Mouse (Mus musculus) CH12.LX (cell line): ENCODE data around the gene Supt16. TPM values are rescaled to one million over a fixed set of nuclear protein-coding genes. Genes with fewer than 3 reads are reported as not detected.
A peak's percentile ranks its signal among the peaks of the same experiment; 100 is the strongest.

Experiments
- DNase-seq: peaks from one replicate; pipeline ENCODE4 v3.0.0-alpha.2; 2013; ENCODE audit errors: extremely low read depth
- H3K27ac ChIP-seq: 2 replicates; pipeline ENCODE4 v1.5.1; 2012; ENCODE audit warnings: low read depth, mild to moderate bottlenecking, control low read depth, moderate library complexity; ENCODE audit not compliant: insufficient read depth
- H3K27me3 ChIP-seq: replicated peaks from 2 replicates; pipeline ENCODE3; 2012; ENCODE audit warnings: inconsistent platforms
- H3K36me3 ChIP-seq, 2 experiments: replicated peaks in 1 of 2; 2 replicates each; pipeline versions ENCODE3 to v1.6.1; 2012; ENCODE audit warnings: inconsistent platforms in 1 of 2, low read length in 1 of 2, mild to moderate bottlenecking in 1 of 2, mixed read lengths in 1 of 2, moderate library complexity in 1 of 2; ENCODE audit not compliant: control insufficient read depth in 1 of 2, insufficient read depth in 1 of 2
- H3K4me1 ChIP-seq, 2 experiments: 2 replicates each; pipeline ENCODE4 v1.6.1; 2012; ENCODE audit warnings: inconsistent platforms in 1 of 2, moderate library complexity in 1 of 2; ENCODE audit not compliant: insufficient read depth in 2 of 2, control insufficient read depth in 1 of 2
- H3K4me2 ChIP-seq: 2 replicates; pipeline ENCODE4 v1.6.1; 2012; ENCODE audit warnings: low read depth, mild to moderate bottlenecking, control low read depth; ENCODE audit not compliant: poor library complexity, insufficient read depth, severe bottlenecking
- H3K4me3 ChIP-seq, 3 experiments: fragments of 150-350 bp in 1 of 3; sonication (generic) in 1 of 3; replicated peaks in 1 of 3; 2 replicates each; pipeline versions ENCODE3 to v1.5.1; 2011 to 2012; ENCODE audit warnings: low read depth in 2 of 3, low read length in 2 of 3, mild to moderate bottlenecking in 2 of 3, moderate library complexity in 2 of 3, control low read depth in 1 of 3, improper control_type of control experiment in 1 of 3, inconsistent platforms in 1 of 3, mixed read lengths in 1 of 3; ENCODE audit not compliant: poor library complexity in 1 of 3
- H3K79me2 ChIP-seq: replicated peaks from 2 replicates; pipeline ENCODE4 v1.6.1; 2012; ENCODE audit warnings: mild to moderate bottlenecking, moderate library complexity; ENCODE audit not compliant: control insufficient read depth, poor library complexity, insufficient read depth, severe bottlenecking; ENCODE audit errors: extremely low read depth
- H3K9ac ChIP-seq: 2 replicates; pipeline ENCODE4 v1.6.1; 2012; ENCODE audit warnings: low read depth, mild to moderate bottlenecking, control low read depth, moderate library complexity; ENCODE audit not compliant: insufficient read depth
- H3K9me3 ChIP-seq: replicated peaks from 2 replicates; pipeline ENCODE3; 2012; ENCODE audit warnings: low read length, inconsistent platforms, mixed read lengths
- CHD1 ChIP-seq: IDR thresholded peaks from 2 replicates; pipeline ENCODE4 v1.6.1; 2012; ENCODE audit warnings: low read depth, low read length, improper control_type of control experiment, inconsistent platforms
- CTCF ChIP-seq, 2 experiments: IDR thresholded peaks in 1 of 2; conservative IDR thresholded peaks in 1 of 2; 2 replicates each; pipeline ENCODE4 v1.5.1; 2011 to 2012; ENCODE audit warnings: low read depth in 2 of 2, low read length in 2 of 2, improper control_type of control experiment in 1 of 2, inconsistent platforms in 1 of 2, mild to moderate bottlenecking in 1 of 2, moderate library complexity in 1 of 2
- E2F4 ChIP-seq: IDR thresholded peaks from 2 replicates; pipeline ENCODE4 v1.6.1; 2011; ENCODE audit warnings: low read depth, low read length, improper control_type of control experiment; ENCODE audit not compliant: insufficient replicate concordance
- EP300 ChIP-seq: IDR thresholded peaks from 2 replicates; pipeline ENCODE4 v1.6.1; 2011; ENCODE audit warnings: low read length, improper control_type of control experiment
- ETS1 ChIP-seq: conservative IDR thresholded peaks from 2 replicates; pipeline ENCODE4 v1.6.1; 2012; ENCODE audit warnings: low read depth, mild to moderate bottlenecking, inconsistent platforms, low read length, improper control_type of control experiment, moderate library complexity
- GABPA ChIP-seq: IDR thresholded peaks from 2 replicates; pipeline ENCODE4 v1.6.1; 2012; ENCODE audit warnings: low read depth, low read length, improper control_type of control experiment, inconsistent platforms; ENCODE audit not compliant: insufficient replicate concordance
- HCFC1 ChIP-seq: IDR thresholded peaks from 2 replicates; pipeline ENCODE4 v1.6.1; 2012; ENCODE audit warnings: low read depth, mild to moderate bottlenecking, inconsistent platforms, low read length, improper control_type of control experiment
- IRF4 ChIP-seq: IDR thresholded peaks from 2 replicates; pipeline ENCODE4 v1.6.1; 2014; ENCODE audit warnings: low read depth, mild to moderate bottlenecking, inconsistent platforms, low read length, improper control_type of control experiment
- JUN ChIP-seq: IDR thresholded peaks from 2 replicates; pipeline ENCODE4 v1.6.1; 2011; ENCODE audit warnings: low read depth, mild to moderate bottlenecking, low read length, improper control_type of control experiment, moderate library complexity; ENCODE audit not compliant: insufficient read depth
- JUND ChIP-seq: conservative IDR thresholded peaks from 2 replicates; pipeline ENCODE4 v1.6.1; 2011; ENCODE audit warnings: low read depth, low read length, improper control_type of control experiment
- MAFK ChIP-seq: IDR thresholded peaks from 2 replicates; pipeline ENCODE4 v1.6.1; 2011; ENCODE audit warnings: low read length, improper control_type of control experiment; ENCODE audit not compliant: insufficient replicate concordance
- MAZ ChIP-seq: IDR thresholded peaks from 2 replicates; pipeline ENCODE4 v1.6.1; 2012; ENCODE audit warnings: low read depth, mild to moderate bottlenecking, inconsistent platforms, low read length, improper control_type of control experiment, moderate library complexity
- MEF2A ChIP-seq: IDR thresholded peaks from 2 replicates; pipeline ENCODE4 v1.6.1; 2014; ENCODE audit warnings: low read depth, mild to moderate bottlenecking, inconsistent platforms, low read length, improper control_type of control experiment, borderline replicate concordance
- MXI1 ChIP-seq: IDR thresholded peaks from 2 replicates; pipeline ENCODE4 v1.6.1; 2011; ENCODE audit warnings: mild to moderate bottlenecking, low read depth, low read length, improper control_type of control experiment
- MYC ChIP-seq: IDR thresholded peaks from 2 replicates; pipeline ENCODE4 v1.6.1; 2011; ENCODE audit warnings: low read depth, mild to moderate bottlenecking, improper control_type of control experiment, low read length
- NRF1 ChIP-seq: IDR thresholded peaks from 2 replicates; pipeline ENCODE4 v1.6.1; 2014; ENCODE audit warnings: low read depth, mild to moderate bottlenecking, inconsistent platforms, low read length, improper control_type of control experiment, moderate library complexity
- PAX5 ChIP-seq: IDR thresholded peaks from 2 replicates; pipeline ENCODE4 v1.6.1; 2012; ENCODE audit warnings: low read length, inconsistent platforms, mixed read lengths
- SIN3A ChIP-seq: IDR thresholded peaks from 2 replicates; pipeline ENCODE4 v1.6.1; 2012; ENCODE audit warnings: low read length, improper control_type of control experiment, inconsistent platforms
- TBP ChIP-seq: conservative IDR thresholded peaks from 2 replicates; pipeline ENCODE4 v1.6.1; 2011; ENCODE audit warnings: low read depth, low read length, improper control_type of control experiment
- TCF12 ChIP-seq: IDR thresholded peaks from 2 replicates; pipeline ENCODE4 v1.6.1; 2014; ENCODE audit warnings: low read depth, mild to moderate bottlenecking, inconsistent platforms, low read length, improper control_type of control experiment
- UBTF ChIP-seq: IDR thresholded peaks from 2 replicates; pipeline ENCODE4 v1.6.1; 2012; ENCODE audit warnings: low read depth, mild to moderate bottlenecking, inconsistent platforms, low read length, improper control_type of control experiment, moderate library complexity
- ZC3H11A ChIP-seq: IDR thresholded peaks from 2 replicates; pipeline ENCODE4 v1.6.1; 2012; ENCODE audit warnings: low read depth, mild to moderate bottlenecking, inconsistent platforms, low read length, improper control_type of control experiment
- ZKSCAN1 ChIP-seq: IDR thresholded peaks from 2 replicates; pipeline ENCODE4 v1.6.1; 2012; ENCODE audit warnings: low read depth, inconsistent platforms, low read length, improper control_type of control experiment, borderline replicate concordance
- ZMIZ1 ChIP-seq: IDR thresholded peaks from 2 replicates; pipeline ENCODE4 v1.6.1; 2012; ENCODE audit warnings: low read depth, mild to moderate bottlenecking, inconsistent platforms, low read length, improper control_type of control experiment
- ZNF384 ChIP-seq: IDR thresholded peaks from 2 replicates; pipeline ENCODE4 v1.6.1; 2012; ENCODE audit warnings: low read depth, low read length, improper control_type of control experiment, inconsistent platforms
- dilution Hi-C: fragments of 300-500 bp; cut with MboI; formaldehyde crosslinking; loops from 2 replicates; pipeline ENCODE4 v1.14.3; 2020; ENCODE audit warnings: low sequenced_read_pairs; ENCODE audit not compliant: extremely low pct_unique_long_range_greater_than_20kb, extremely low pct_ligation_motif_present
- in situ Hi-C: fragments of 300-500 bp; cut with MboI; formaldehyde crosslinking; loops from 3 replicates; pipeline ENCODE4 v1.14.3; 2019; ENCODE audit warnings: low sequenced_read_pairs, low pct_ligation_motif_present, low pct_unique_long_range_greater_than_20kb, mixed read lengths
- polyA plus RNA-seq: library from polyadenylated mRNA; unstranded; fragments of >175 nt; gene quantifications from 2 replicates; pipeline ENCODE4 v1.2.1, GENCODE M21; 2012; ENCODE audit warnings: low read depth; ENCODE audit not compliant: insufficient read length
- total RNA-seq, 2 experiments: library from RNA; depleted of rRNA; stranded (reverse); fragments of 300-350 nt in 1 of 2; fragments of >200 nt in 1 of 2; gene quantifications; 2 replicates each; pipeline ENCODE4 v1.2.3; 2012 to 2014

Gene Supt16
- total and polyA plus RNA-seq, 3 experiments, result 64.8 to 114 (median 78.6) TPM

- DNase-seq, result peak; percentile 17
- Histone ChIP-seq H3K36me3 (peaks cover 8 to 67% of the 10 kb centered on the region in 2 experiments), H3K4me2 (no peak overlapping the region), H3K9me3 (no peaks in the 10 kb centered on the region), H3K4me3 (no peak overlapping the region), H3K9ac (no peak overlapping the region), H3K27me3 (no peaks in the 10 kb centered on the region), H3K79me2 (peaks cover 86% of the 10 kb centered on the region), H3K27ac (no peak overlapping the region), H3K4me1 (peaks cover 2 to 24% of the 10 kb centered on the region in 2 experiments; a peak in 3 of 4 replicates)
- peak in 1 of 2 experiments; percentile 33; a peak in 2 of 4 replicates for TF ChIP-seq CTCF (conservative IDR thresholded peaks at IDR 0.05 in 1 of 2, IDR thresholded peaks at IDR 0.05 in 1 of 2; ENCODE audit: low read depth in 2 of 2, low read length in 2 of 2)
- TF ChIP-seq TBP, result no peak
- in situ Hi-C loops (no loop called here), dilution Hi-C loops (no loop called here)
Observed at GRCm38 (mm10) chr14:52189519-52189918, 7.7 kb downstream of the Supt16 start.

DNA sequence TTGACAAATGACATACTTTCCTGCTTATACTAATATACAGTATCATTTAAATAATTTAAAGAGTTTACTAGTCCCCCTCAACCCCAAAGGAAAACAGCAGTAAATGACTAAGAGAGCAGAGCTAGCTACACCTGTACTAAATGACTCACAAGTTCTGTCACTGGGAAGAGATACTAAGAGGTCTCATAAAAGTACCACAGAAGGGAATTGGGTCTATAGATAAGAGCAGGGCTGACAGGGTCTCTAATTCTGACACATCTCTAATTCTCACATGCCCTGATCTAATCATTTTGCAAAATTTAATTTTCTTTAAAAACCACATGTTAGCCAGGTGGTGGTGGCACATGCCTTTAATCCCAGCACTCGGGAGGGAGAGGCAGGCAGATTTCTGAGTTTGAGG is 8.4 kb downstream of the Supt16 start:
- no peak for TF ChIP-seq GABPA
- no peak for TF ChIP-seq MAZ
- no peak for TF ChIP-seq MAFK
- TF ChIP-seq HCFC1, result no peak
- TF ChIP-seq MXI1, result no peak
- no peak for TF ChIP-seq PAX5
- TF ChIP-seq ETS1, result no peak
- TF ChIP-seq ZMIZ1, result no peak
- no peak overlapping the region for H3K9ac ChIP-seq
- peaks cover 11 to 71% of the 10 kb centered on the region in 2 experiments for H3K36me3 ChIP-seq
- dilution Hi-C loops (no loop called here), in situ Hi-C loops (no loop called here)
- peaks cover 0 to 17% of the 10 kb centered on the region in 2 experiments; a peak in 1 of 4 replicates for H3K4me1 ChIP-seq
- peaks cover 80% of the 10 kb centered on the region for H3K79me2 ChIP-seq
- H3K9me3 ChIP-seq, result no peaks in the 10 kb centered on the region
- no peak for DNase-seq
- no peaks in the 10 kb centered on the region for H3K27me3 ChIP-seq
- H3K4me3 ChIP-seq, result no peak overlapping the region
- no peak overlapping the region for H3K4me2 ChIP-seq
- no peak overlapping the region for H3K27ac ChIP-seq

GRCm38 (mm10) chr14:52166571-52166970 is 30.6 kb downstream of the Supt16 start:
- H3K9me3 ChIP-seq, result no peaks in the 10 kb centered on the region
- H3K4me2 ChIP-seq, result peak overlapping the region; percentile 29; the same call in 1 of the 2 replicates
- DNase-seq, result peak; percentile 79
- no peak overlapping the region for H3K27ac ChIP-seq
- H3K36me3 ChIP-seq, result peaks cover 50 to 75% of the 10 kb centered on the region in 2 experiments
- H3K4me3 ChIP-seq, result no peak overlapping the region
- no peaks in the 10 kb centered on the region for H3K27me3 ChIP-seq
- peaks cover 16% of the 10 kb centered on the region for H3K79me2 ChIP-seq
- H3K4me1 ChIP-seq, result peaks cover 0 to 59% of the 10 kb centered on the region in 2 experiments; a peak in 2 of 4 replicates
- H3K9ac ChIP-seq, result no peak overlapping the region
- dilution Hi-C loops (no loop called here), in situ Hi-C loops (no loop called here)
- no peak for TF ChIP-seq MYC
- TF ChIP-seq ZNF384, result no peak
- peak; percentile 31; the same call in 1 of the 2 replicates for TF ChIP-seq EP300
- no peak for TF ChIP-seq SIN3A
- TF ChIP-seq TCF12, result no peak; the same call in 1 of the 2 replicates
- TF ChIP-seq MAFK, result 0 out of 2 replicates have a peak, but pooled peaks have one; percentile 6
- TF ChIP-seq ZKSCAN1, result no peak
- no peak for TF ChIP-seq NRF1
- TF ChIP-seq ZC3H11A, result no peak
- no peak for TF ChIP-seq JUN
- no peak for TF ChIP-seq CHD1
- no peak for TF ChIP-seq UBTF
- no peak for TF ChIP-seq E2F4
- no peak for TF ChIP-seq CTCF (conservative IDR thresholded peaks at IDR 0.05 in 1 of 2, IDR thresholded peaks at IDR 0.05 in 1 of 2; ENCODE audit: low read depth in 2 of 2, low read length in 2 of 2)
- peak; percentile 97 for TF ChIP-seq MEF2A
- TF ChIP-seq TBP, result no peak
- peak; percentile 70 for TF ChIP-seq ETS1
- no peak for TF ChIP-seq IRF4
- no peak; the same call in 1 of the 2 replicates for TF ChIP-seq JUND
